Mouse (Mus musculus) testis, adult 2 months (tissue): ENCODE measurements around the gene Igfbp7.

Experiments used
- CTCF ChIP-seq: fragments of 200-500 bp; IDR thresholded peaks from 2 replicates; pipeline ENCODE4 v1.5.1; 2012; ENCODE audit warnings: low read depth, mild to moderate bottlenecking, inconsistent platforms, low read length, moderate library complexity; ENCODE audit not compliant: control insufficient read depth, insufficient read depth, insufficient replicate concordance
- POLR2A ChIP-seq: fragments of 200-500 bp; IDR thresholded peaks from 2 replicates; pipeline ENCODE4 v1.6.1; 2012; ENCODE audit warnings: low read depth, mild to moderate bottlenecking, inconsistent platforms, low read length, moderate library complexity; ENCODE audit not compliant: control insufficient read depth

DNA sequence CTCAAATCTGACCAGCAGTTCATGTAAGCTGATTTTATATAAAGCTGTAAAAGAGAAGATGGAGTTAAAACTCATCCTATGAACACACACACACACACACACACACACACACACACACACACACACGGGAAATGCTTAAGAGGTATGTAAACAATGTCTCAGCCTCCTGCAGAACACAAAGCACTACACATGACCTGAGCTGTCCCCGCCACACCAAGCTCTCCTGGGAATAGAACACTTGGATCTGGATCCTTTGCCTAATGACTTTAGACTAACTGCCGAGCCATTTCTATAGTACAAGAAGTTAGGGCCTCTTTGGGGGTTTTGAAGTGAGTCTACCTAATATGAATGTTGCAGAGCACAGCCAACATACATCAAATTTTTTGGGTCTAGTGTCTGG, 45.7 kb downstream of the Igfbp7 start:
- TF ChIP-seq CTCF: no peak
- no peak for TF ChIP-seq POLR2A
